Mouse (Mus musculus) c-Kit-negative CD71-positive TER-119-positive erythroid progenitor cells, embryonic 14.5 days (primary cell): ENCODE data around the gene Car3.
"Not testable (repeated sequence)": the region's sequence is repeated elsewhere in the genome, so short reads cannot be mapped to it uniquely, and the experiment has no call there.

ENCODE experiments used
- DNase-seq: peaks from one replicate; pipeline ENCODE4 v3.0.0-alpha.2; 2013; ENCODE audit warnings: low read depth, low spot score

Gene Car3

DNA sequence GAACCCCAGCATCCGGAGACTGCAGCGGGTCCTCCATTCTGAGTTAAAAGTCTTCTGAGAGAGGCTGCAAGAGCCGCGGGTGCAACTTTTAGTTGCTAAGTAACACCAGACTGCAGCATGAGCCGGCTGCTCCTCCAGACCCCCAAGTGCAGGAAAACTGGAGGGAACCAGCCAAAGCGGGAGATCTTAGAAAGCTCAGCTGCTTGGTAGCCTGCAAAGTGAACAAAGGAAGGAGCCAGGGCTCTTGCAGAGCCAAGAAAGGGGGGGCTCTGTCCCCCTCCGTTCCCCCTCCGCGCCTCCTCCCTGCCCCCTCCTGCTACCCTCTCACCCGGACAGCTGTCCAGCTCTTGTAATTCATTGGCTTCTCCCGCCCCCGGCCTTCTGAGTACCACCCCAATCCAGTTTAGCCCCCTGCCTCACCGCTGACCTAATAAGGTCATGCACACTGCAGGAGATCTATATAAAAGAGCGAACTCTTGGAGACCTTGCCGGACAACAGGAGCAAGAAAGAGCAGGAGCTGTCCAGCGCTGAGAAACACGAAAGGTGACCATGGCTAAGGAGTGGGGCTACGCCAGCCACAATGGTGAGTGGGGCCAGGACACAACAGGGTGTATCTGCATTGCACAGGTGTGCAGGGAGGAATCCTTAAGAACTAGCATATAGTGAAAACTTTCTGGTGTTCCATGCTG is at the start of gene Car3:
TSS of gene Car3 (plus strand) at position 491 of the 690 bp plus-strand sequence.
- no peak for DNase-seq

DNA sequence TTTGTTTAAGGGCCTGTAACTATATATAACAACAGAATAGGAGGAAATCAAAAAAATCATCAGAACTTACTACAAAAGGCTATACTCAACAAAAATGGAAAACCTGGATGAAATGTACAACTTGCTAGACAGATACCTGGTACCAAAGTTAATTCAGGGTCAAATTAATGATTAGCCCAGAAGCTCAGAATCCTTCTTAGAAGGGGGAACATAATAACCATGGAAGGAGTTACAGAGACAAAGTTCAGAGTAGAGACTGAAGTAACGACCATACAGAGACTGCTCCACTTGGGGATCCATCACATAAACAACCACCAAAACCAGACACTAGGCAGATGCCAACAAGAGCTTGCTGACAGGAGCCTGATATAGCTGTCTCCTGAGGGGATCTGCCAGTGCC is 47.9 kb upstream of the Car3 start:
- DNase-seq = not testable (repeated sequence)

DNA sequence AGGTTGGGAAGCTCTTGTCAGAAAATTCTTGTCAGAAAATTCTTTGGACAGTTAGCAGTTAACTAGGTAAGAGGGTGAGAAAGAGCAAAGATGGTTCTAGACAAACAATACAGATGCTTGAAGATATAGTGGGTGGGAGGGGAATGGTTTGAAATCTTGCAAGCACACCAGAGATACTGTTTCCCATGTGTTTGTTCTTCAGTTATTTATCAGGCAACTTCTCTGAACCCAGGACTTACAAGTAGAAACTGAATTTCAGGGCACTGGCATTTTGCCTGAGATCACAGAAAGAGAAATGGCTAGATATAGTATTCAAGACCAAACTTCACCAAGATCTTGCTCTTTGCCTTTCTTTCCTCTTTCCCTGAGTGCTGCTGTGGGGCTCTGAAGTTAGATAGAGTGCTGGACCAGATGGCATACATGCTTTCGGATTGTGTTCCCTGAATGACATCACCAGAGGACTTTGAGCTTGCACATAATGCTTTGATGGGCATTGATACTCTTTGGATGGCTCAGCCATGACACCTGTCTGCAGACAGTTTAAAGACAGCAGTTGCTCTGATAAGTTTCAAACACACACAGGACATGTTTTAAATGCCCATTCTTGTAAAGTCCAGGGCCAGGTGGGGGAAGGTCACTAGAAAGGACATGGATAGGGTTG is 43.3 kb upstream of the Car3 start:
- no peak for DNase-seq

- DNase-seq = no peak
These were observed 34.4 kb upstream of the Car3 start for GRCm38 (mm10) chr3:14828896-14829295.

GRCm38 (mm10) chr3:14831219-14831835 is 32.0 kb upstream of the Car3 start:
- no peak for DNase-seq

- DNase-seq = no peak
These were observed 30.5 kb upstream of the Car3 start for GRCm38 (mm10) chr3:14832766-14833165.

DNA sequence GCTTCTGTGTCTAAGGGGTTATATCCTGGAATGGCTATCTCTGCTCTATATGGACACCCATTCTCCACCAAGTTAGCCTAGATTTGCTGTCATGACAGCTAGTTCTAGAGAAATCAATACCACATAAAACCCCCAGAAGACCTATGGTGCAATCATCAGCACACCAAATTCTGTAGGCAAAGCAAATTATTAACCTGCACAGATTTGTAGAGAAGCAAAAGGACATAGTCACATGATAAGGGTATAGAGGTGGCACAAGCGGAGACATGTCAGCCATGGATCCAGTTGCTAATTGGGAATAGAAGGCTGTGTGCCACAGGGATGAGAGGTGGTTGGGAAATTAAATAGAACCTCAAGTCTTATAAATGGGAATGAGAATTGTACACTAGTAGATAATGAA is 24.4 kb upstream of the Car3 start:
- no peak for DNase-seq

GRCm38 (mm10) chr3:14839466-14840118 is 23.7 kb upstream of the Car3 start:
- DNase-seq = no peak

GRCm38 (mm10) chr3:14848587-14849254 is 14.6 kb upstream of the Car3 start:
- DNase-seq = no peak

DNA sequence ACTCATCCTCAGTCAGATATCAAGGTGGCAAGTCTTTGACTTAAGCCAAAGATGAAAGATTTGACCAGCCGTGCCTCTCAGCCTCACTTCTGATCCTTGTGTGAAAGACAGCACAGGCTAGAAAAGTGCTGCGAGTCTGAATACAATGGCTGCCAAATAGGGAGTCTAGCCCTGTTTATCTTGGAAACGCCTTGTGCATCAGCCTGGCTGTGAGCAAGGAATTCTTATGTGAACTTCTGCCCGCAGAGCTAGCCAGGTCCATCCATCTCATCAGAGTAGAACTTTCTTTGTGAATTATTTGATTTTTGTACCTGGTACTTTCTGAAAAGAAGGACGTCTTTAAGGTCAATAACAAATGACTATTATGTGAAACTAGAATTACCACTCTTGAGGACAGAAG is 9.3 kb upstream of the Car3 start:
- DNase-seq = no peak

GRCm38 (mm10) chr3:14854446-14854845 is 8.9 kb upstream of the Car3 start:
- DNase-seq = no peak

DNA sequence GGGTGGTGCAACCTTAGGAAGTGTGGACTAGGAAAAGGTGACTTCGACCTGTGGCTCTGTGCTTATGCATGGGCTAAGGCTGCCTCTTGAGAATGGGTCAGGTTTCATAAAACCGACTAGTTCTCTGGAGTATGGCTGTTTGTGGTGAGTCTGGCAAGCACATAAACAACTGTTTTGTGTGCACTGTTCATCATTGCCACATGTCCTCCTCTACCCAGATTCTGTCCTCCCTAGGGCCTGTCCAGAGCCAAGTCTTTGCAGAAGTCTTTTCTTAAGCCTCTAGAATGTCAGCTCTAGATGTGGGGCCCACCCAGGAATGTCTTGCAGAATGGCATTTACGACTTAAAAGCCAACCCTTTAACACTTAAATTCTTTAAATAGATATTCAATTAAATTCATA is 5.4 kb upstream of the Car3 start:
- DNase-seq = no peak

DNA sequence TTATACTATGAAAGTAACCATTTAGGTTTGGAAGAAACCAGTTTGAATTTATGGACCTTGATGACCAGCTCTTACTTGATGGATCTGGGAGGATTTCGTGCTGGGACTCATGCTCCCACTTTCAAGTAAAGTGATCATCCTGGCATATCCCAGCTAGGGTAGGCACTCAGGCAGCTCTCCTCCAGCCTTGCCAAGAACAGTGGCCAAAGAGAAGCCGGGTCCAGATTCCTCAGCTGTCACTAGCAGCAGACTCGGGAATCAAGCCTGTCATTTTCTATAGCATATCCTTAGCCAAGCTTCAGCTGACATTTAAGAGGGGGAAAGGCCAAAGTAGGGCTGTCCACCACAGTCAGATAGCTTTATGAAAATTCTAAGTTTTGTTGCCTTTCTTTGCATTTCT is 3.0 kb upstream of the Car3 start:
- DNase-seq = no peak

- DNase-seq = no peak
These were observed 2.1 kb upstream of the Car3 start for GRCm38 (mm10) chr3:14861165-14861564.

- no peak for DNase-seq
These were observed 1.5 kb upstream of the Car3 start for GRCm38 (mm10) chr3:14861787-14862186.

GRCm38 (mm10) chr3:14862654-14863021 is 674 bp upstream of the Car3 start:
- no peak for DNase-seq

DNA sequence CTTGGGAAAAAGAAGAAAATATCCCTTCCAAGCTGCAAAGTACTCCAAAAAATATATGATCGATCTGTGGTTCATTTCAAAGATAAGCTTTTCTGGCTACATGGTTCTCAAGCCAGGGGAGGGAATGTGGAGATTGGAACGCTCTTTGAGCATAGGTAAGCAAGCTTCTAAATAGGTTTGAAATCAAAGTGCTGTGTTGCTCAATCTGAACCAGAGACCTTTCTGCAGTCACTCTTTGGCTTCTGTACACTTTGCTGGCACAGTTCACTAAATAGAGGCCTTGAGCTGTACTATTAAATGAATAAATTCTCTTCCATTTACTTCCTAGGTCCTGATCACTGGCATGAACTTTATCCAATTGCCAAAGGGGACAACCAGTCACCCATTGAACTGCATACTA is 610 bp downstream of the Car3 start:
- DNase-seq = no peak

GRCm38 (mm10) chr3:14865941-14866340 is 2.6 kb downstream of the Car3 start:
- no peak for DNase-seq

DNA sequence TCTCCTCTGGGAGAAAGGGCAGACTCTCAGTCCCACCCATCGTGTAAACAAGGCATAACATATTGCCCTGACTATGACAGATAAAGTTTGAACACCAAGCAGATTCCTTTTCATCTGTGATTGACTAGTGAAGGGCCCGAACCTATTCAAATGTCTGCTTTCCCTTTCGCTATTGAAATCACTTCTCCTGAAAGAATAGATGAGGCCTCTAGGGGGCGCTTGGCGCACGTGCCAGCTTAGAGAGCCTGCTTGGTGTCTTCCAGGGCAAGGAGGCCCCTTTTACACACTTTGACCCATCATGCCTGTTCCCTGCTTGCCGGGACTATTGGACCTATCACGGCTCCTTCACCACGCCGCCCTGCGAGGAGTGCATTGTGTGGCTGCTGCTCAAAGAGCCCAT is 6.5 kb downstream of the Car3 start:
- no peak for DNase-seq

DNA sequence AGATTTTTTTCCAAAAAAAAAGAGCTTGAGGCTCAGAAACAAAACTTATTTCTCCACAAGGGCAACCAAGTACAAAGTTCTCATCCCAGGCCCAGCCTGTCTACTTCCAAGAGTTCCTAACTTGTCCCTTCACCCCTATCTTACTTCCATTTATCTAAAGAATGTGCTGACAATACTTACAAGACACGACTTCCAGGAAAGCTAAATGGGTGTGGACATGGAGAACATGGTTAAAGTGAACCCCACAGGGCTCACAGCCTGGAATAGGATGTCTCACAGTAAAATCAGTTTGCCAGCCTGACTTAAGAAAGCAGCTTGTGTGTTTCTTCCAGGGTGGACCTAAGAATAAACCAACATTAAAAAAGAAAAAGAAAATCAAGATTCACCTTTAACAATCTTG is 7.2 kb downstream of the Car3 start:
- DNase-seq = no peak

DNA sequence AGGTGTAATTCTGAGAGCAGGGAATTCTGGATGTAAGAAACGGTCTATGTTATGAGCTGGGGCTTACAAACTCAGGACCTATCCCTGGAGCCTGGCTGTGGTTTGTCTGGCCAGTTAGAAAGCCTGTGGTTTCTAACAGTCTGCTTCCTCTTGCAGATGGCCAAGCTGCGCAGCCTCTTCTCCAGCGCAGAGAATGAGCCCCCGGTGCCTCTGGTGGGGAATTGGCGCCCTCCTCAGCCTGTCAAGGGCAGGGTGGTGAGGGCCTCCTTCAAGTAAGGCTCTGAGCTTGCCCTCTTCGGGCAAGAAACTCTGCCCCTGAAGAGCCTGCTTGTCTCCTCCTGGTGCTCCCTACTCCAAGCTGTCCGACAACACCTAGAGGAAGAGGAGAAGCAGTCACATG is 8.1 kb downstream of the Car3 start:
- no peak for DNase-seq

DNA sequence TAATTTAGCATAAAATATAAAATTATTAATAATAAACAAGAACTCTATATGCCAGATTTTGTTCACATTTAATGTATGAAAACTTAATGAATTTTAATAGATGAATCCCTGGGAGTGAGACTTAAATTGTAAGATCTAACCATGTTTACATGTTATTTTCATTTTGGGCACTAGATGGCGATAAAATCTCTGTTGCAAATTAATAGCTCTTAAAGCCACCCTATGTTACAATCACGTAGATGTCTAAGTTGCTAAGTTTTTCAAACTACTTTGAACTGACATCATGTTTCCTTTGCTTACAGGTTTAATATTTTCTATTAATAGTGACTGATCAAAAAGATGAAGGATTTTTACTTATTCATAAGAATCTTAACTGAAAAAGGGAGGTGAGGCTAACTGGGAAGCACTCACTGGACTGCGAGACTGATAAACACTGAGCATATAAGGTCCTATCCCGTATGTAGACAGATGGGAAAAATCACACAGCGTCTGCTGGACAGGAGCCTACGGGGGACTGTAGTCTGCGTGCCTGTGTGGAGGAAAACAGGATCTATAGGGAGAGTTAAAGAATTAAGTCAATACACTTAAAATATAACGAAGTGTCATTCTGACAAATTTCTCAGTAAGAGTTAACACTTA is 11.2 kb downstream of the Car3 start:
- DNase-seq = peak; percentile 73
